Mouse (Mus musculus) layer of hippocampus, adult 9-10 months (tissue): ENCODE data around the gene Uvssa.
"Not testable (repeated sequence)": the region's sequence is repeated elsewhere in the genome, so short reads cannot be mapped to it uniquely, and the experiment has no call there.

Experiments used
- DNase-seq: peaks from one replicate; pipeline ENCODE4 v3.0.0; 2022; ENCODE audit warnings: low spot score

Uvssa gene

DNA sequence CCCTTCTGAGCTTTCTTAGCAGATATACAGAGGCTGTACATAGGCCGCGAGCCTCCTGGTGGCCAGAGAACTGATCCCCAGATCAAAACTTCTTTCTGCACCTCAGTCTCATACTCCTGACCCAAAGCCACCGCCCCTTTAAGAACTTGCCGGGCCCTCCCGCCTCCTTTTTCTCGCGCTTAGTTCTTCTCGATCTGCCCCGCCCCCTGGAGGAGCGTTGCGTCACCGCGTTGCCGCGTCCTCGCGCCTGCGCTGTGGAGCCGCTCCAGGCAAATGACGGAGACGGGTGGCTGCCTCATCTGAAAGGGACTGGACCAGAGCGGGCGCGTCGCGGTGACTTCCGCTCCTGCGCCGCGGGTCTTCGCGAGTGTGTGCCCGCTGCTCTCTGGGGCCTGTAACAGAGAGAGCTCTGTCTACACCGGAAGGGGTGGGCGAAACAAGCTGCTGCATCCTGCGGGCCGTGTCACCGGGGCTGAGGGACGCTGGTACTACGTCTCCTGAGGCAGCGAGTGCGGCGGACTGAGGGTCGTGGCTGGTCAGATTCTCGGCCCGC lies at the start of gene Uvssa:
Gene Uvssa (plus strand): TSS at position 248 of the 553 bp plus-strand sequence.
- peak; percentile 94 for DNase-seq

- no peak for DNase-seq
Measured at GRCm38 (mm10) chr5:33334381-33335272, 43.7 kb upstream of the Uvssa start.

DNA sequence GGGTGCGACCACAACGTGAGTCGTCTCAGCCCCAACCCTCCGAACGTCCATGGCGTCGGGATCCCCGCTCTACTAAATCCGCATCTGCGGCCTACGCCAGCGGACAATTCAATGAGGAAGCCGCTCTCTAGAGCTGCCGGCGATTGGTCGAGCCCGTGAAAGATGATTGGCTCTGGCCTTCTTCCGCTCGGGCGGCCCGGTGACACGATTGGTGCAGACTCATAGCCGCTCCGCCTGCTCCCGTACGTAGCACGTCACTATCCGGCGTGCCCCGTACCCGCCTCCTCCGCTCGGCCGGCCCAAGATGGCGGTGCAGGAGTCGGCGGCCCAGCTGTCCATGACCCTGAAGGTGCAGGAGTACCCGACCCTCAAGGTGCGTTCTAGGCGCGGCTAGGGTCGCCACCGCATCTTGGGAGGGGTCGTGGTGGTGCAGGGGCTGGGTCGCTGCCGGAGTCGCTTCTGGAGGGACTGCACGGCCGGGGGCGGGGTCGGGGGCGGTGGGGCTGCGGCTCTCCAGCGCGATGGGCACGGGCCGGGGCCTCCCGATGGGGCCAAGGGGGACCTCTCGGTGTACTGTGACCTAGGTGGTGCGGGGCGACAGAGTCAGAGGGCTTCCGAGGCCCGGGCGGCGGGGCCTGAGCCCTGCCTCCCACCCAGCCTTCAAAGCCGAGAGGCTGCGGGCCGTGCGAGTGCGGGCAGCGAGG lies 42.9 kb upstream of the Uvssa start, which contains the start of gene Maea:
Gene Maea (plus strand): TSS at position 237 of the 704 bp plus-strand sequence.
- peak; percentile 88 for DNase-seq

GRCm38 (mm10) chr5:33335977-33336360 lies 42.4 kb upstream of the Uvssa start:
- no peak for DNase-seq

GRCm38 (mm10) chr5:33337206-33337605 lies 41.1 kb upstream of the Uvssa start:
- no peak for DNase-seq

- no peak for DNase-seq
Measured at GRCm38 (mm10) chr5:33341165-33341564, 37.2 kb upstream of the Uvssa start.

GRCm38 (mm10) chr5:33342248-33342647 lies 36.1 kb upstream of the Uvssa start:
- DNase-seq: not testable (repeated sequence)

GRCm38 (mm10) chr5:33342821-33343220 lies 35.5 kb upstream of the Uvssa start:
- DNase-seq: no peak

DNA sequence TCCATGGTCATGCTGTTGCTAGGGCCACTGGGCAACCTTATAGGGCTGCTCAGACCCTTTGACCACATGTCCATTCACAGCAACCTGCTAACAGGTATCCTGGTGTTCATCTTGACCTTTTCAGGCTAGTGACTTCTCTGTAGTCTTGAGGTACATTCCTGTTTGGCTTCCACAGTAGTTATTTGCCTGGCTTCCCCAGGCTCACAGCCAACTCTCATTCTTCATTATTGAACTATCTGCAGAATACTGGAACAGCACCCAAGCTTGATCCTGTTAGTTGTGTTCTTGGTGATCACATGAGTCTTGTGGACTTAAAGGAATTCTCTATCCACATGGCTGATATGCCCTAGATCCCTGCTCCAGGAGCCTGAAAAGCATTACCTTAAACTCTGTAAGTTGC lies 34.8 kb upstream of the Uvssa start:
- no peak for DNase-seq

DNA sequence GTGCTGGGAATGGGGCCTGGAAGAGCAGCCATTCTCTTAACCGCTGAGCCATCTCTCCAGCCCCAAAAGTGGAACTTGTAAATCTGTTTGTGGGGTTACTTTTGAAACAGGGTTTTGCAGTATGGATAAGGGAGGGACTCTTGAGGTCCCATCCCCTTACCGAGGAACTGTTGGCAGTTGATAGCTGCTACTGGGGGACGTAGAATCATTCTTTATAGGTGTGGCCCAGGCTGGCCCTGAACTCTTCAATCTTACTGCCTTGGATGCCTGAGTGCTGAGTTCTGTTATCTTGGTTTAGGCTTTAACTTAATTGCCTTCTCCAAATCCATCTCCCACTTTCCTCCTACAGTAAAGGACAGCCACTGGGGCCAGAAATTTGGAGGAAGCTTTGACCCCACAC lies 34.3 kb upstream of the Uvssa start:
- DNase-seq: no peak

DNA sequence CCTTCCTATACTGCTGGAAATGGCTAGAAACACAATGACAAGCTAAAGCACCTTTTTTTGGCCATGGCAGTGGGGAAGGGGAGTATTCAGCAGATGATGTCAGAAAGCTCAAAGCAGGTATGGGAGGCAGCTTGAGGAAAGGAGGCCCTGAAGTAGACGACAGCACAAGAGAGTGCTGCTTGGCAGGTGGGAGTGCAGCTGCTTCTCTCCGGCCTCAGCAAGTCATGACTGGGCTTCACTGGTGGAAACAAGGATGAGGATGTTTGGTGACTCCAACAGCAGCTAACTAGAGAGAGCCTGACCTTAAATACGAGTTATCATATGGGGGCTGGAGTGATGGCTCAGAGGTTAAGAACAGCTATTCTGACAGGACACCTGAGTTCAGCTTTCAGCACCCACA lies 30.7 kb upstream of the Uvssa start:
- DNase-seq: no peak

- DNase-seq: no peak
Measured at GRCm38 (mm10) chr5:33349205-33349604, 29.1 kb upstream of the Uvssa start.

DNA sequence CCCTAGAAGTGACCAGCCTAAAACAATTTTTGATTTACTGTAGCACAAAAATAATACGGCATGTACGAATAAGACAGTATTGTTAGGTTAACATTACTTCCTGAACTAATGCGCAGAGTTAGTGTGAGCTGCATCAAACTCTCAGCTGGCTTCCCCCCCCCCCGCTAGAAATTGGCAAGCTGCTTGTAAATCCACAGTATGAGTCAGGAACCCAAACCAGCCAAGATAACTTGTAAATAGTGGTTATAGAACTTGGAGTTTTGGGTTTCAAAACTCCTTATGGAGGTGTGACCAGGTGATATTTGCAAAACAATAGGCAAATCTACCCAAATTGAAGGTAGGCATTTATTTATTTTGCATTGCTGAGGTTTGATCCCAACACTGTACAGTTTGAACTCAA lies 28.6 kb upstream of the Uvssa start:
- no peak for DNase-seq

DNA sequence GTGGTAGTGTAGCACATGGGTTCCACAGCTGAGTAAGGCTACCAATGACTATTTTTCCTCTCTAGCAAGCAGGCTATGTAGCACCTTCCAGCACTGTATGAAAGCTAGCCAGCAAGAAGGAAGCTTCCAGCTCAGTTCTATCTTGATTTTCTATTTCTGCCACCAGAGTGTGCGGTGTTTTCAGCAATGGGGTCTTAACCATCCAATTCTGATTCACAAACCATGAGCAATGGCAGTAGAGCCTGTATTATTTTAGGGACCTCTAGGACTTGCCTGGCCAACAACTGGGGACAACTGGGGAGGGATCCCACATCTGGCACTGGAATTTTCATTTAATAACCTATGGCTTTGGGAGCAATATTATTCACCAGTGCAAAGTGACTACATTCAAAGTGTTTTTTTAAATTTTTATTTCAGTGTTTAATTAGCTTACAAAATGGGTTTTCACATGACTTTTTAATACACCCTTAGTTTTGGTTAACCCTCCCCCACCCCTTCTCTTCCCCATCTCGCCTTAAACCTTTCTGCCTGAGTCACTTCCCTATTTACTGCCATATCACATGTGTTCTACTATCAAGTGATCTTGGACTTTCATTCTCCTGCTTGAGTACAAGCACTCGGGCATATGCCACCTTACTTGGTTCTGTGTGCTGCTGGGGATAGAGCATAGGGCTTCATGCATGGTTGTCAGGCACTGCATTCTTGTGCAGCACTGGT lies 26.6 kb upstream of the Uvssa start:
- no peak for DNase-seq

DNA sequence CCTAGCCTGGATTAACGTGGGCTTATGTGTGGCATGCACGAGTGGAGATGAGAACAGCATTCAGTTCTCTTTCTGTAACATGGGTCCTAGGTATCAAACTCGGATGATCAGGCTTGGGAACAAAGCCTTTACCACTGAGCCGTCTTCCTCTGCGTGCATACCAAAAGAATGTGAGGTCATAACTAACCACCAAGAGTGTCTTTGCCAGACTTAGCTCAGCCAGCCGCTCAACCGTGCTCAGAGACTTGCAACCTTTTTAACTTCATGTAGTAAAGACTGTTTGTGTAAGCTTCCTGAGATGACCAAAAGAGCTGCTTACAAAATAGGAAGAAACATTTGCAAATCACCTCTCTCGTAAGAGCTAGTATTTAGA lies 26.1 kb upstream of the Uvssa start:
- no peak for DNase-seq

- DNase-seq: no peak
Measured at GRCm38 (mm10) chr5:33353011-33353410, 25.3 kb upstream of the Uvssa start.

GRCm38 (mm10) chr5:33357494-33357893 lies 20.9 kb upstream of the Uvssa start:
- no peak for DNase-seq

- no peak for DNase-seq
Measured at GRCm38 (mm10) chr5:33358467-33358866, 19.9 kb upstream of the Uvssa start.

GRCm38 (mm10) chr5:33363263-33363662 lies 15.1 kb upstream of the Uvssa start:
- DNase-seq: no peak

GRCm38 (mm10) chr5:33368651-33369050 lies 9.7 kb upstream of the Uvssa start:
- no peak for DNase-seq

- no peak for DNase-seq
Measured at GRCm38 (mm10) chr5:33371137-33371536, 7.2 kb upstream of the Uvssa start.

- no peak for DNase-seq
Measured at GRCm38 (mm10) chr5:33371668-33372067, 6.7 kb upstream of the Uvssa start.
